ENCODE assay signal across 8 mouse cellular contexts in the genomic region with DNA sequence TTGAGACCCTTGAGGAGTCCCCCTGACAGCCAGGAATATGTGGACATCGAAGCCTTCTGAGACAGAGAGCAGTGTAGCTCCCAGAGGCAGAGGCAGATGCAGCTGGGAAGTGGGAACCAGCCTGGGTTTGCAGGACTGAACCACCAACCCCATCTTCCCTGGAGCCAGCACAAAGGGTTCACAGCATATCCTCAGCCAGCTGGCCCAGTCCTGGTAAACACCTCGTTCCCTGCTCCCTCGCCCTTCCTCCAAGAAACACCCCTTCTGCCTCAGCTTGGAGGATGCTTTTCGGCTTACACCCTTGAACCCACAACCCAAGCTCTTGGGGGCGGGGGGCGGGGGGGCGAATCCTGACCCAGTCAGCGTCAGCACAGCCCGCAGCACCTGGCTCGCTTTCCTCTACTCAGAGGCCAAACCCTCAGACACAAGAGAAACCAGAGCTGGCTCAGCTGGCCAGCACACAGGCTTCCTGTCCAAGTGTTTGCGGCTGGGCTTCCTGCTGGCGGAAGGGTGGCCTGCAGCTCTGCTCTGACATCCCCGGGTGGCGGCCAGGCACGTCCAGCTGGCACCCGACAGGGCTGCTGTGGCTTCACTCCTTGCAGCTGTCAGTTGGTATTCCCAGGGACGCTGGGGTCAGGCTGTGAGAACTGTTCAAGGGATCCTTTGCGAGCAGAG.
DNase-seq lines count a peak whose midpoint lies in the region; ATAC-seq and TF ChIP-seq lines count a peak whose summit lies in the region.

No protein-coding gene starts in this region.

- H3K4me3 ChIP-seq in E14TG2a.4 (replicated peaks; ENCODE audit: low read length): peak overlapping the region; percentile 56
- peak overlapping the region; percentile 13; the same call in 1 of the 2 replicates for H3K4me3 ChIP-seq in bone marrow macrophage, adult 2 months (ENCODE audit: insufficient read depth, low read length)
- H3K4me3 ChIP-seq in gastrocnemius, adult 2 months: peak overlapping the region; percentile 57
- H3K4me3 ChIP-seq in hindbrain, embryonic 12.5 days: no peak overlapping the region
- H3K4me3 ChIP-seq in lung, embryonic 15.5 days: no peak overlapping the region
- no peak overlapping the region for H3K4me3 ChIP-seq in neural tube, embryonic 14.5 days (ENCODE audit: low read depth, low read length)

- intact Hi-C loops in gastrocnemius, adult 2 months (cut with DNase I): loop anchor here (5.0 kb wide), 1 partner anchor 372 kb away; no protein-coding TSS in a partner anchor

- no peak for TF ChIP-seq CTCF in E14TG2a.4 (conservative IDR thresholded peaks at IDR 0.05; ENCODE audit: low read length)
- TF ChIP-seq CTCF in bone marrow macrophage, adult 2 months (IDR thresholded peaks at IDR 0.05; ENCODE audit: low read depth, low read length): no peak
- TF ChIP-seq CTCF in gastrocnemius, adult 2 months (IDR thresholded peaks at IDR 0.05): peak; percentile 40

- peaks cover 3% of the 10 kb centered on the region; the same call in 1 of the 2 replicates for H3K27me3 ChIP-seq in E14TG2a.4 (ENCODE audit: insufficient read depth, low read length)
- H3K27me3 ChIP-seq in hindbrain, embryonic 12.5 days: peaks cover 84% of the 10 kb centered on the region
- no peaks in the 10 kb centered on the region for H3K27me3 ChIP-seq in lung, embryonic 15.5 days
- no peaks in the 10 kb centered on the region for H3K27me3 ChIP-seq in neural tube, embryonic 14.5 days (ENCODE audit: control insufficient read depth, insufficient read depth, low read length)

- H3K4me1 ChIP-seq in E14TG2a.4 (replicated peaks; ENCODE audit: low read depth, low read length): peaks cover 70% of the 10 kb centered on the region
- H3K4me1 ChIP-seq in bone marrow macrophage, adult 2 months (ENCODE audit: control insufficient read depth, insufficient read depth, low read length): peaks cover 31% of the 10 kb centered on the region
- H3K4me1 ChIP-seq in hindbrain, embryonic 12.5 days: peaks cover 23% of the 10 kb centered on the region
- peaks cover 59% of the 10 kb centered on the region for H3K4me1 ChIP-seq in lung, embryonic 15.5 days
- peaks cover 5% of the 10 kb centered on the region; the same call in 1 of the 2 replicates for H3K4me1 ChIP-seq in neural tube, embryonic 14.5 days (ENCODE audit: control insufficient read depth, insufficient read depth, low read length)

- H3K27ac ChIP-seq in bone marrow macrophage, adult 2 months (ENCODE audit: insufficient read depth, low read depth, low read length): peak overlapping the region; percentile 44
- peak overlapping the region; percentile 98 for H3K27ac ChIP-seq in gastrocnemius, adult 2 months
- H3K27ac ChIP-seq in hindbrain, embryonic 12.5 days: 0 out of 2 replicates have a peak overlapping the region, but pooled peaks have one; percentile 46
- H3K27ac ChIP-seq in lung, embryonic 15.5 days: peak overlapping the region; percentile 86
- H3K27ac ChIP-seq in neural tube, embryonic 14.5 days (ENCODE audit: low read depth, low read length): 0 out of 2 replicates have a peak overlapping the region, but pooled peaks have one; percentile 28

- DNase-seq in gastrocnemius, adult 2 months: peak; percentile 96
- DNase-seq in layer of hippocampus, adult 9-11 months: peak; percentile 83
- no peak for DNase-seq in c-Kit-positive CD71-positive TER-119-positive erythroid progenitor cells, embryonic 14.5 days (ENCODE audit: low spot score)

- peak; percentile 24; the same call in 1 of the 2 replicates for ATAC-seq in hindbrain, embryonic 12.5 days (ENCODE audit: low FRiP score)
- peak; percentile 86 for ATAC-seq in lung, embryonic 15.5 days (ENCODE audit: borderline replicate concordance, extremely low read depth, low FRiP score, low TSS enrichment)
- peak; percentile 22; the same call in 1 of the 2 replicates for ATAC-seq in neural tube, embryonic 14.5 days (ENCODE audit: low read depth)

- H3K9ac ChIP-seq in hindbrain, embryonic 12.5 days: no peak overlapping the region
- no peak overlapping the region for H3K9ac ChIP-seq in lung, embryonic 15.5 days
- H3K9ac ChIP-seq in neural tube, embryonic 14.5 days (replicated peaks; ENCODE audit: low read depth, low read length): peak overlapping the region; percentile 25; the same call in 1 of the 2 replicates

- H3K4me2 ChIP-seq in hindbrain, embryonic 12.5 days (replicated peaks): no peak overlapping the region
- peak overlapping the region; percentile 36; the same call in 1 of the 2 replicates for H3K4me2 ChIP-seq in lung, embryonic 15.5 days
- no peak overlapping the region for H3K4me2 ChIP-seq in neural tube, embryonic 14.5 days (ENCODE audit: low read depth, low read length)

- 17% methylated on average over 18 of the region's 18 CpGs for WGBS in hindbrain, embryonic 12.5 days
- 5% methylated on average over 18 of the region's 18 CpGs for WGBS in lung, embryonic 15.5 days
- WGBS in neural tube, embryonic 14.5 days: 30% methylated on average over 18 of the region's 18 CpGs

- H3K36me3 ChIP-seq in E14TG2a.4 (ENCODE audit: insufficient read depth, low read length): no peaks in the 10 kb centered on the region
- no peaks in the 10 kb centered on the region for H3K36me3 ChIP-seq in hindbrain, embryonic 12.5 days
- no peaks in the 10 kb centered on the region for H3K36me3 ChIP-seq in lung, embryonic 15.5 days
- no peaks in the 10 kb centered on the region for H3K36me3 ChIP-seq in neural tube, embryonic 14.5 days (ENCODE audit: control insufficient read depth, insufficient read depth, low read length)

- no peaks in the 10 kb centered on the region for H3K9me3 ChIP-seq in E14TG2a.4 (ENCODE audit: low read length)
- no peaks in the 10 kb centered on the region for H3K9me3 ChIP-seq in hindbrain, embryonic 12.5 days (replicated peaks)
- H3K9me3 ChIP-seq in lung, embryonic 15.5 days: no peaks in the 10 kb centered on the region
- H3K9me3 ChIP-seq in neural tube, embryonic 14.5 days (ENCODE audit: control insufficient read depth, low read length): no peaks in the 10 kb centered on the region

- TF ChIP-seq POLR2A in bone marrow macrophage, adult 2 months (IDR thresholded peaks at IDR 0.05; ENCODE audit: borderline replicate concordance, low read depth, low read length): no peak

Comparison
In these comparisons a context has a peak if more than half of its experiments do, and no peak if none do; other contexts are left out.
1. H3K4me3 ChIP-seq: peak in E14TG2a.4 (single experiment), bone marrow macrophage, adult 2 months (single experiment) and gastrocnemius, adult 2 months (single experiment); none in hindbrain, embryonic 12.5 days (single experiment), lung, embryonic 15.5 days (single experiment) and neural tube, embryonic 14.5 days (single experiment).
2. H3K27ac ChIP-seq: peak in every context shown above with its lines; median percentile 98 in gastrocnemius, adult 2 months; 86 in lung, embryonic 15.5 days; 46 in hindbrain, embryonic 12.5 days; 44 in bone marrow macrophage, adult 2 months; 28 in neural tube, embryonic 14.5 days.
3. ATAC-seq: peak in every context shown above with its lines; median percentile 86 in lung, embryonic 15.5 days; 24 in hindbrain, embryonic 12.5 days; 22 in neural tube, embryonic 14.5 days.